Mouse (Mus musculus) G1E (cell line): ENCODE results near the gene Dmtf1.

Source experiments
- CTCF ChIP-seq: IDR thresholded peaks from 2 replicates; pipeline ENCODE4 v1.5.1; 2012; ENCODE audit warnings: low read depth, low read length, inconsistent platforms, mixed read lengths
- GATA1 ChIP-seq: IDR thresholded peaks from 2 replicates; pipeline ENCODE4 v1.6.1; 2012; ENCODE audit warnings: borderline replicate concordance, low read length, inconsistent platforms, mixed read lengths
- POLR2AphosphoS5 ChIP-seq: IDR thresholded peaks from 2 replicates; pipeline ENCODE4 v1.6.1; 2012; ENCODE audit warnings: low read depth, low read length, inconsistent platforms; ENCODE audit not compliant: insufficient replicate concordance

GRCm38 (mm10) chr5:9156746-9157145 lies 4.8 kb downstream of the Dmtf1 start:
- TF ChIP-seq CTCF = no peak
- no peak for TF ChIP-seq GATA1
- TF ChIP-seq POLR2AphosphoS5 = no peak
